Mouse (Mus musculus) testis, adult 2 months (tissue): Measurements from ENCODE around the gene Vegfb.

Source experiments
- CTCF ChIP-seq: fragments of 200-500 bp; IDR thresholded peaks from 2 replicates; pipeline ENCODE4 v1.5.1; 2012; ENCODE audit warnings: low read depth, mild to moderate bottlenecking, inconsistent platforms, low read length, moderate library complexity; ENCODE audit not compliant: control insufficient read depth, insufficient read depth, insufficient replicate concordance
- POLR2A ChIP-seq: fragments of 200-500 bp; IDR thresholded peaks from 2 replicates; pipeline ENCODE4 v1.6.1; 2012; ENCODE audit warnings: low read depth, mild to moderate bottlenecking, inconsistent platforms, low read length, moderate library complexity; ENCODE audit not compliant: control insufficient read depth

- TF ChIP-seq CTCF = peak; percentile 14; the same call in 1 of the 2 replicates
- TF ChIP-seq POLR2A = no peak
Measured at GRCm38 (mm10) chr19:6936299-6936698, 51.2 kb downstream of the Vegfb start.
